Mouse (Mus musculus): ENCODE results near the gene Retreg1. TPM values are rescaled to one million over a fixed set of nuclear protein-coding genes. Genes with fewer than 3 reads are reported as not detected.
"Not testable (repeated sequence)": the region's sequence is repeated elsewhere in the genome, so short reads cannot be mapped to it uniquely, and the experiment has no call there.

Retreg1 gene
- total RNA-seq, 2 experiments from 2014 or later, result 23.1 to 30.4 TPM

- ATAC-seq (replicated peaks; ENCODE audit: poor library complexity, severe bottlenecking), result no peak
These were observed 131.4 kb downstream of the Retreg1 start for GRCm38 (mm10) chr15:25974352-25974751.

GRCm38 (mm10) chr15:25975810-25976209, 132.8 kb downstream of the Retreg1 start:
- ATAC-seq (replicated peaks; ENCODE audit: poor library complexity, severe bottlenecking), result no peak

GRCm38 (mm10) chr15:25983614-25984013, 140.6 kb downstream of the Retreg1 start:
- not testable (repeated sequence) for ATAC-seq (replicated peaks; ENCODE audit: poor library complexity, severe bottlenecking)

- peak; percentile 92 for ATAC-seq (replicated peaks; ENCODE audit: poor library complexity, severe bottlenecking)
These were observed 141.2 kb downstream of the Retreg1 start, which contains the start of gene Zfp622 for GRCm38 (mm10) chr15:25984067-25984733. TSS of gene Zfp622 (plus strand) at chr15:25984366.

DNA sequence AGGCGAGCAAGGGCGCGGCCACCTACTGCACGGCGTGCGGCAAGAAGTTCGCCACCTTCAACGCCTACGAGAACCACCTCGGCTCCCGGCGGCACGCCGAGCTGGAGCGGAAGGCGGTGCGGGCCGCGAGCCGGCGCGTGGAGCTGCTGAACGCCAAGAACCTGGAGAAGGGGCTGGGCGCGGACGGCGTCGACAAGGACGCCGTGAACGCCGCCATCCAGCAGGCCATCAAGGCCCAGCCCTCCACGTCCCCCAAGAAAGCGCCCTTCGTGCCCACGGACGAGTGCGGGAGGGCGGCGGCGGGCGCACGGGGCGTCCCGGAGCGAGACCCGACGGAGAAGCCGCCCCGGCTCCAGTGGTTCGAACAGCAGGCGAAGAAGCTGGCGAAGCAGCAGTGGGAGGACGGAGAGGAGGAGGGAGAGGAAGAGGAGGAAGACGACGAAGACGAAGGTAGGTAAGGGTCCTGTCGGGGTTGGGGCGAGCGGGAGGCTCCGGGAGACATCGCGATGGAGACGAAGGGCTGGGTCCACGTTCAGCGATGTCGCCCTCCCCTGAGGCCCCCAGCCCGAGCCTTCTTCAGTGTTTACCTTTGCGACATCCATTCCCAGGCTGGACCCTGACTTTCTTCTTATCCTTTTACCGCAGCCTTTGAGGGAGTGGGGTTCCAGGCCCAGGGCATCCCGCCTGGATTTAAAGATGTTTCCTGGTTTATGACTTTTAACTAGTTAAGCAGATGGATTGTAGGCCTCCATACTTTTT, 141.9 kb downstream of the Retreg1 start:
- 0 out of 2 replicates have a peak, but pooled peaks have one; percentile 0 for ATAC-seq (replicated peaks; ENCODE audit: poor library complexity, severe bottlenecking)

GRCm38 (mm10) chr15:25992992-25993727, 150.2 kb downstream of the Retreg1 start:
- peak; percentile 80 for ATAC-seq (replicated peaks; ENCODE audit: poor library complexity, severe bottlenecking)

DNA sequence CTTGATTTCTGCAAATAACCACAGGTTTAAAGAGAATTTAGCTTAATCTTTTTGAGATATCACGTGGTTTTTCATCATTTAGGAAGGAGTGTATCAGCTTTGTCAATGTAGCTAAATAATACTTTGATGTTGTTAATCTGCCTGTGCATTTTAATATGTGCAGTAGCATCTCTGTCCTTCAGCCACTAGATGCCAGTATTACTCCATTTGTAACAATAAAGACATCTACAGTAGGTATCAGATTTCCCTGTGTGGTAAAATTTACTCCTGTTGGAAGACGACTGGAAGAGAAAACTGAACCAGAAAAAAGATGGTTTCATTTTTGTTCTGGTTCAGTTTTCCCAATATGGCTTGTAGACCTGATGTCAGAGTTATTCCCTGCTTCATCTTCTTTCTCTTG, 152.5 kb downstream of the Retreg1 start:
- ATAC-seq (replicated peaks; ENCODE audit: poor library complexity, severe bottlenecking), result 0 out of 2 replicates have a peak, but pooled peaks have one; percentile 19

- ATAC-seq (replicated peaks; ENCODE audit: poor library complexity, severe bottlenecking), result not testable (repeated sequence)
These were observed 156.6 kb downstream of the Retreg1 start for GRCm38 (mm10) chr15:25999545-25999944.

GRCm38 (mm10) chr15:26008621-26009020, 165.6 kb downstream of the Retreg1 start:
- no peak for ATAC-seq (replicated peaks; ENCODE audit: poor library complexity, severe bottlenecking)

GRCm38 (mm10) chr15:26012891-26013290, 169.9 kb downstream of the Retreg1 start:
- ATAC-seq (replicated peaks; ENCODE audit: poor library complexity, severe bottlenecking), result no peak

- peak; percentile 93 for ATAC-seq (replicated peaks; ENCODE audit: poor library complexity, severe bottlenecking)
These were observed 173.1 kb downstream of the Retreg1 start for GRCm38 (mm10) chr15:26015979-26016665.

- ATAC-seq (replicated peaks; ENCODE audit: poor library complexity, severe bottlenecking), result no peak
These were observed 178.7 kb downstream of the Retreg1 start for GRCm38 (mm10) chr15:26021721-26022120.

DNA sequence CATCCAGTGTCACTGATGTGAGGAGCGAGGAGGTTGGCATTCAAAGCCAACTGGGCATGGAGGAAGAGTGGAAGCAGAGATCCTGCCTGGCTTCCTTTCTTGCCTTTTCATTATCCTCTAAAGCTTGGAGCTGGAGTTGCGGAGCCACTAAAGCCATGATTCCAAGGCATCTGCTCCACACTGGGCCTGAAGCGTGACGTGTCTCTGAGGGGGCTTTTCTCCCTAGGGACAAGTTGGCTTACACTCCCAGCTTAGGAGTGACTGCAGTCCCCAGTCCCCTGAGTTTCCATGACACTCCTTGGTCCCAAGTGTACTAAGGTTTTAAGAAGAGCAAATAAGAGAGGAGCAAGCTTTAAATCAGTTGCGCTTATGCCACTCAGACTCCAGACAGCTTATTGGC, 179.7 kb downstream of the Retreg1 start:
- ATAC-seq (replicated peaks; ENCODE audit: poor library complexity, severe bottlenecking), result no peak

Other genes starting within 250 kb of the Retreg1 start
- 1.4 and 8.9 TPM in 2 replicates for gene Myo10, start 220.7 kb upstream of the Retreg1 start, total RNA-seq (2014; fragmentation: Nextera tagmentation)
- gene Myo10, start 220.7 kb upstream of the Retreg1 start, total RNA-seq (2017), result 2.9 and 3.3 TPM in 2 replicates
- gene Zfp622, start 141.2 kb downstream of the Retreg1 start, total RNA-seq (2014; fragmentation: Nextera tagmentation), result 49.4 and 59.8 TPM in 2 replicates
- 55.9 and 90.9 TPM in 2 replicates for gene Zfp622, start 141.2 kb downstream of the Retreg1 start, total RNA-seq (2017)

Data from granulocyte monocyte progenitor cell, adult 5-6 weeks (primary cell).